Mouse (Mus musculus) spleen, adult 18-20 months (tissue): ENCODE data around the gene 9130230L23Rik.

Experiments
- DNase-seq, 2 experiments: peaks; one replicate each; pipeline ENCODE4 v3.0.0; 2022; ENCODE audit warnings: mixed read lengths in 2 of 2

9130230L23Rik gene

GRCm38 (mm10) chr5:65954130-65955080, 49.7 kb downstream of the 9130230L23Rik start:
- DNase-seq, result no peak

GRCm38 (mm10) chr5:65951513-65951909, 52.6 kb downstream of the 9130230L23Rik start:
- peak in 1 of 2 experiments; percentile 51 for DNase-seq

GRCm38 (mm10) chr5:65950679-65951512, 53.2 kb downstream of the 9130230L23Rik start:
- DNase-seq, result peak; percentile 40 to 50

GRCm38 (mm10) chr5:65950236-65950635, 53.8 kb downstream of the 9130230L23Rik start:
- DNase-seq, result no peak

- DNase-seq, result no peak
These were observed 54.3 kb downstream of the 9130230L23Rik start for GRCm38 (mm10) chr5:65949822-65950221.

GRCm38 (mm10) chr5:65941145-65941544, 62.9 kb downstream of the 9130230L23Rik start:
- no peak for DNase-seq

GRCm38 (mm10) chr5:65937998-65938715, 65.9 kb downstream of the 9130230L23Rik start:
- peak; percentile 79 to 90 for DNase-seq

GRCm38 (mm10) chr5:65937011-65937726, 66.9 kb downstream of the 9130230L23Rik start:
- DNase-seq, result no peak

GRCm38 (mm10) chr5:65934783-65935182, 69.3 kb downstream of the 9130230L23Rik start, which contains the start of gene Chrna9:
Chrna9 (plus strand) TSS chr5:65934921.
- DNase-seq, result no peak

GRCm38 (mm10) chr5:65933764-65934163, 70.3 kb downstream of the 9130230L23Rik start:
- no peak for DNase-seq

GRCm38 (mm10) chr5:65933258-65933657, 70.8 kb downstream of the 9130230L23Rik start:
- no peak for DNase-seq

GRCm38 (mm10) chr5:65930171-65930570, 73.9 kb downstream of the 9130230L23Rik start:
- DNase-seq, result no peak
